Mouse (Mus musculus): ENCODE results near the gene Lrp6. TPM values are rescaled to one million over a fixed set of nuclear protein-coding genes. Genes with fewer than 3 reads are reported as not detected.

Lrp6 gene
- polyA plus RNA-seq, 1 experiment: 8.4 TPM

GRCm38 (mm10) chr6:134430161-134430799, 136.5 kb downstream of the Lrp6 start:
- Histone ChIP-seq H3K36me3 (ENCODE audit: control insufficient read depth, insufficient read depth) (no peaks in the 10 kb centered on the region), H3K4me3 (no peak overlapping the region), H3ac (ENCODE audit: control insufficient read depth, insufficient read length) (no peak overlapping the region), H3K79me2 (ENCODE audit: control insufficient read depth, insufficient read depth) (no peaks in the 10 kb centered on the region), H3K4me2 (ENCODE audit: low read depth) (no peak overlapping the region), H3K27me3 (ENCODE audit: control insufficient read depth, insufficient read depth, insufficient read length) (no peaks in the 10 kb centered on the region)
- TF ChIP-seq REST (IDR thresholded peaks at IDR 0.05; ENCODE audit: insufficient read depth, insufficient read length): no peak
- TF ChIP-seq TCF3 (IDR thresholded peaks at IDR 0.05; ENCODE audit: insufficient read length, low read depth): no peak
- no peak for TF ChIP-seq SRF (IDR thresholded peaks at IDR 0.05; ENCODE audit: control insufficient read depth, insufficient read length, low read depth)
- TF ChIP-seq E2F4 (IDR thresholded peaks at IDR 0.05; ENCODE audit: insufficient read depth): no peak
- no peak for TF ChIP-seq MYOD1 (IDR thresholded peaks at IDR 0.05; ENCODE audit: control insufficient read depth in 1 of 3, insufficient read length in 2 of 3, low read depth in 2 of 3)
- no peak for TF ChIP-seq MAX (IDR thresholded peaks at IDR 0.05; ENCODE audit: low read depth)
- no peak for TF ChIP-seq POLR2AphosphoS2 (IDR thresholded peaks at IDR 0.05; ENCODE audit: insufficient read length, low read depth)
- TF ChIP-seq POLR2A (IDR thresholded peaks at IDR 0.05; ENCODE audit: insufficient read length, low read depth): no peak
- no peak for TF ChIP-seq USF1 (IDR thresholded peaks at IDR 0.05; ENCODE audit: low read depth)
- no peak for TF ChIP-seq TCF12 (IDR thresholded peaks at IDR 0.05; ENCODE audit: insufficient read depth, poor library complexity, severe bottlenecking)
- TF ChIP-seq CEBPB (IDR thresholded peaks at IDR 0.05; ENCODE audit: insufficient read depth, poor library complexity, severe bottlenecking): no peak
- TF ChIP-seq MYOG (IDR thresholded peaks at IDR 0.05; ENCODE audit: control insufficient read depth in 1 of 3, insufficient read depth in 1 of 3, insufficient read length in 2 of 3, low read depth in 2 of 3): no peak

- Histone ChIP-seq H3ac (ENCODE audit: control insufficient read depth, insufficient read length) (no peak overlapping the region), H3K36me3 (ENCODE audit: control insufficient read depth, insufficient read depth) (no peaks in the 10 kb centered on the region), H3K4me3 (no peak overlapping the region), H3K79me2 (ENCODE audit: control insufficient read depth, insufficient read depth) (no peaks in the 10 kb centered on the region), H3K4me2 (ENCODE audit: low read depth) (no peak overlapping the region), H3K27me3 (ENCODE audit: control insufficient read depth, insufficient read depth, insufficient read length) (no peaks in the 10 kb centered on the region)
- TF ChIP-seq REST (IDR thresholded peaks at IDR 0.05; ENCODE audit: insufficient read depth, insufficient read length): no peak
Observed at GRCm38 (mm10) chr6:134428455-134428854, 138.3 kb downstream of the Lrp6 start.

- Histone ChIP-seq H3ac (ENCODE audit: control insufficient read depth, insufficient read length) (no peak overlapping the region), H3K4me3 (no peak overlapping the region), H3K27me3 (ENCODE audit: control insufficient read depth, insufficient read depth, insufficient read length) (no peaks in the 10 kb centered on the region), H3K4me2 (ENCODE audit: low read depth) (no peak overlapping the region), H3K79me2 (ENCODE audit: control insufficient read depth, insufficient read depth) (no peaks in the 10 kb centered on the region), H3K36me3 (ENCODE audit: control insufficient read depth, insufficient read depth) (no peaks in the 10 kb centered on the region)
- TF ChIP-seq MYOD1 (IDR thresholded peaks at IDR 0.05; ENCODE audit: control insufficient read depth in 1 of 3, insufficient read length in 2 of 3, low read depth in 2 of 3) (no peak), E2F4 (IDR thresholded peaks at IDR 0.05; ENCODE audit: insufficient read depth) (no peak), MYOG (IDR thresholded peaks at IDR 0.05; ENCODE audit: control insufficient read depth in 1 of 3, insufficient read depth in 1 of 3, insufficient read length in 2 of 3, low read depth in 2 of 3) (no peak), SRF (IDR thresholded peaks at IDR 0.05; ENCODE audit: control insufficient read depth, insufficient read length, low read depth) (no peak), REST (IDR thresholded peaks at IDR 0.05; ENCODE audit: insufficient read depth, insufficient read length) (no peak), CEBPB (IDR thresholded peaks at IDR 0.05; ENCODE audit: insufficient read depth, poor library complexity, severe bottlenecking) (no peak), TCF12 (IDR thresholded peaks at IDR 0.05; ENCODE audit: insufficient read depth, poor library complexity, severe bottlenecking) (no peak), MAX (IDR thresholded peaks at IDR 0.05; ENCODE audit: low read depth) (no peak), TCF3 (IDR thresholded peaks at IDR 0.05; ENCODE audit: insufficient read length, low read depth) (no peak), POLR2AphosphoS2 (IDR thresholded peaks at IDR 0.05; ENCODE audit: insufficient read length, low read depth) (no peak), POLR2A (IDR thresholded peaks at IDR 0.05; ENCODE audit: insufficient read length, low read depth) (no peak), USF1 (IDR thresholded peaks at IDR 0.05; ENCODE audit: low read depth) (no peak)
Observed at GRCm38 (mm10) chr6:134427165-134427564, 139.6 kb downstream of the Lrp6 start.

- Histone ChIP-seq H3K4me3 (no peak overlapping the region), H3ac (ENCODE audit: control insufficient read depth, insufficient read length) (no peak overlapping the region), H3K36me3 (ENCODE audit: control insufficient read depth, insufficient read depth) (no peaks in the 10 kb centered on the region), H3K79me2 (ENCODE audit: control insufficient read depth, insufficient read depth) (no peaks in the 10 kb centered on the region), H3K27me3 (ENCODE audit: control insufficient read depth, insufficient read depth, insufficient read length) (no peaks in the 10 kb centered on the region), H3K4me2 (ENCODE audit: low read depth) (no peak overlapping the region)
- TF ChIP-seq SRF (IDR thresholded peaks at IDR 0.05; ENCODE audit: control insufficient read depth, insufficient read length, low read depth) (no peak), POLR2A (IDR thresholded peaks at IDR 0.05; ENCODE audit: insufficient read length, low read depth) (no peak), MAX (IDR thresholded peaks at IDR 0.05; ENCODE audit: low read depth) (no peak), TCF12 (IDR thresholded peaks at IDR 0.05; ENCODE audit: insufficient read depth, poor library complexity, severe bottlenecking) (no peak), USF1 (IDR thresholded peaks at IDR 0.05; ENCODE audit: low read depth) (no peak), TCF3 (IDR thresholded peaks at IDR 0.05; ENCODE audit: insufficient read length, low read depth) (no peak), MYOD1 (IDR thresholded peaks at IDR 0.05; ENCODE audit: control insufficient read depth in 1 of 3, insufficient read length in 2 of 3, low read depth in 2 of 3) (no peak), E2F4 (IDR thresholded peaks at IDR 0.05; ENCODE audit: insufficient read depth) (no peak), POLR2AphosphoS2 (IDR thresholded peaks at IDR 0.05; ENCODE audit: insufficient read length, low read depth) (no peak), REST (IDR thresholded peaks at IDR 0.05; ENCODE audit: insufficient read depth, insufficient read length) (no peak), CEBPB (IDR thresholded peaks at IDR 0.05; ENCODE audit: insufficient read depth, poor library complexity, severe bottlenecking) (no peak)
Observed at GRCm38 (mm10) chr6:134425216-134425717, 141.5 kb downstream of the Lrp6 start.

GRCm38 (mm10) chr6:134421921-134422320, 144.8 kb downstream of the Lrp6 start:
- TF ChIP-seq CEBPB (IDR thresholded peaks at IDR 0.05; ENCODE audit: insufficient read depth, poor library complexity, severe bottlenecking) (no peak), E2F4 (IDR thresholded peaks at IDR 0.05; ENCODE audit: insufficient read depth) (no peak), POLR2AphosphoS2 (IDR thresholded peaks at IDR 0.05; ENCODE audit: insufficient read length, low read depth) (no peak)
- Histone ChIP-seq H3K79me2 (ENCODE audit: control insufficient read depth, insufficient read depth) (no peaks in the 10 kb centered on the region), H3K27me3 (ENCODE audit: control insufficient read depth, insufficient read depth, insufficient read length) (no peaks in the 10 kb centered on the region), H3K4me3 (no peak overlapping the region), H3K36me3 (ENCODE audit: control insufficient read depth, insufficient read depth) (no peaks in the 10 kb centered on the region), H3K4me2 (ENCODE audit: low read depth) (no peak overlapping the region), H3ac (ENCODE audit: control insufficient read depth, insufficient read length) (no peak overlapping the region)

All from myocyte (in vitro differentiated cells).